Mouse (Mus musculus): ENCODE data around the gene Timm23. TPM values are rescaled to one million over a fixed set of nuclear protein-coding genes. Genes with fewer than 3 reads are reported as not detected.
"Not testable (repeated sequence)": the region's sequence is repeated elsewhere in the genome, so short reads cannot be mapped to it uniquely, and the experiment has no call there.

The Timm23 gene
- total RNA-seq (2015; ENCODE audit: low replicate concordance) (41.2 and 49.4 TPM in 2 replicates), total RNA-seq (2017; ENCODE audit: low replicate concordance) (11.2 and 15.3 TPM in 2 replicates)

DNA sequence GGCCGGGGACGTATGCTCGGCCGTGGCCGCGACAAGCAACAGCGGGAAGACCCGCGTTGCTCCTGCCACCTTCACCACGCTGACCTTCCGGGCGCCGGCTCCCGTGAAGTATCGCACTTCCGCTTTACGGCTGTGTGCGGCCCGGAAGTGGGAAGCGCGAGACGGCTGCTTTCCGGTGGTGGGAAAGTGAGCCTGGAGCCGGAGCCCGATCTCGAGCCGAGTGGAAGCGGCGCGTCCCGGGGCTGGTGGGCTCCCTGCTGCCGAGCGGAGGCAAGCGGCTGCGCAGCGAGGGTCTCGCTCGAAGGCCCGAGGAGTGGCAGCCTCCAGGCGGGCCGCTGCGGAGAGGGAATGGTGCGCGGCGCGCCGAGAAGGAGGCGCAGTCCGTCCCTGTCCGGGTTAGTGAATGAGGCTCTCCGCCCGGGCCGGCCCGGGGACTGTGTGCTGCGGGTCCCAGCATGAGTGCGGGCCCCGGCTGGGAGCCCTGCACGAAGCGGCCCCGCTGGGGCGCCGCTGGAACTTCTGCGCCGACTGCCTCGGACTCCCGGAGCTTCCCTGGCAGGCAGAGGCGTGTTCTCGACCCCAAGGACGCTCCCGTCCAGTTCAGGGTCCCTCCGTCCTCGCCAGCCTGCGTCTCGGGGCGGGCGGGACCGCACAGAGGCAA, at the start of gene Timm23, which contains the start of gene Parg:
Gene Timm23, minus strand, starts transcription at position 108 of the 661 bp plus-strand sequence.
Gene Parg, plus strand, starts transcription at position 159 of the 661 bp plus-strand sequence.
- peak; percentile 96 for ATAC-seq (replicated peaks; ENCODE audit: low FRiP score, poor library complexity, severe bottlenecking)

GRCm38 (mm10) chr14:32249616-32250015, 47.9 kb upstream of the Timm23 start:
- ATAC-seq (replicated peaks; ENCODE audit: low FRiP score, poor library complexity, severe bottlenecking), result no peak

DNA sequence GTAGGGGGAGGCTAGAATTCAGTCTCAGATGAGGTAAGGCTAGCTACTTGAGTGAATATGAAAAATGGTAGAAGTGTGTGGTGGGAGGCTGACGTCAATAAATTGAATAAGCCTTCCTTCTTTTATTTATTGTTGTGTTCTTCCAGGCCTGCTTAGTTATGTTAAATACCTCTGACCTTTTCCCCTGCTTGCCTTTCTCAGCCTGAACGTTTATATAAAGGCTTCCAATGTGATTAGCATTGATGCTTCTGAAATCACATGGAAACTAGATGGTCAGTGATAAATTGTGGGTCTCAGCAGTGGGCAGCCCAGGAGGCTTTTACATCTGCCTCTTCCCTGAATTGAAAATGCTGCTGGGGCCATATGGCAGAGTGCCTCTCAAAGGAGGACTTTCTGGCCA, 44.3 kb upstream of the Timm23 start:
- ATAC-seq (replicated peaks; ENCODE audit: low FRiP score, poor library complexity, severe bottlenecking), result no peak

GRCm38 (mm10) chr14:32242401-32242800, 40.7 kb upstream of the Timm23 start:
- ATAC-seq (replicated peaks; ENCODE audit: low FRiP score, poor library complexity, severe bottlenecking), result no peak

GRCm38 (mm10) chr14:32228996-32229395, 27.3 kb upstream of the Timm23 start:
- ATAC-seq (replicated peaks; ENCODE audit: low FRiP score, poor library complexity, severe bottlenecking), result 0 out of 2 replicates have a peak, but pooled peaks have one; percentile 37

DNA sequence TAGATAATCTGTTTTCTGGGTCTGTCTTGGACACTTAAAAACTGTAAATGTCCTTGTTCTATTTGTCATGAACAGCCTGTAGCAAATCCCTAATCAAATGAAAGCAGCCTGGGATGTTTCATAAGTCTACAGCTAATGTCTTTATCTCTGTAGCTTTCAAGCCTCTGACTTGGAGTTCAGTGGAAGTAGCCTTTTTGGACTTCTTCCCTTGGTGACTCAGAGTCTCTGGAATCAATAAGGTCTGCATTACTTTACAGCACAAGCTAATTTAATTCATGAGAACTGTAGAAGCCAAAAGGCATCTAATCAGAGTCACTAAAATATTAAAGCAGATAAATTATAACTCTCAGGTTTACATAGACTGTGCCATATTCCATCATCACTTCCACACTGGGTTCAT, 24.9 kb upstream of the Timm23 start:
- ATAC-seq (replicated peaks; ENCODE audit: low FRiP score, poor library complexity, severe bottlenecking), result no peak

- ATAC-seq (replicated peaks; ENCODE audit: low FRiP score, poor library complexity, severe bottlenecking), result peak; percentile 46; the same call in 1 of the 2 replicates
Measured at GRCm38 (mm10) chr14:32201354-32201753, 344 bp downstream of the Timm23 start.

GRCm38 (mm10) chr14:32193557-32193956, 8.1 kb downstream of the Timm23 start:
- not testable (repeated sequence) for ATAC-seq (replicated peaks; ENCODE audit: low FRiP score, poor library complexity, severe bottlenecking)

- ATAC-seq (replicated peaks; ENCODE audit: low FRiP score, poor library complexity, severe bottlenecking), result peak; percentile 98
Measured at GRCm38 (mm10) chr14:32192437-32192836, 9.3 kb downstream of the Timm23 start.

DNA sequence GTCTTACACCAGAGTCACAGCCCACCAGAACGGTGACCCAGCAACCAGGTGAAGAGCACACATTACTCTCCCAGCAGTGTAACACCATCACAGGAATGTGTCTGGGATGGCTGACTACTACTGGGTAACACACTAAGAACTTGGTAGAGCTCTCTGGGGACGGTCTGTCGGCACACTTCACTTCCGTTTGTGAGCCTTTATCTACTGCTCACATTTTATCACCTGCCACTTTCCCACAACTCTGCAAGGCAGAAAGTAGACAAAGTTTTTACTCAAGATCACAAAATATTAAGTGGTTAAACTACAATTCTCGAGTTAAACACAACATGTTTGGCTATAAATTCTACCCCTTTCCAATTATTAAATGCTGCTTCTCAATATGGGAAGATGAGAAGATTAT, 9.8 kb downstream of the Timm23 start:
- ATAC-seq (replicated peaks; ENCODE audit: low FRiP score, poor library complexity, severe bottlenecking), result 0 out of 2 replicates have a peak, but pooled peaks have one; percentile 31

DNA sequence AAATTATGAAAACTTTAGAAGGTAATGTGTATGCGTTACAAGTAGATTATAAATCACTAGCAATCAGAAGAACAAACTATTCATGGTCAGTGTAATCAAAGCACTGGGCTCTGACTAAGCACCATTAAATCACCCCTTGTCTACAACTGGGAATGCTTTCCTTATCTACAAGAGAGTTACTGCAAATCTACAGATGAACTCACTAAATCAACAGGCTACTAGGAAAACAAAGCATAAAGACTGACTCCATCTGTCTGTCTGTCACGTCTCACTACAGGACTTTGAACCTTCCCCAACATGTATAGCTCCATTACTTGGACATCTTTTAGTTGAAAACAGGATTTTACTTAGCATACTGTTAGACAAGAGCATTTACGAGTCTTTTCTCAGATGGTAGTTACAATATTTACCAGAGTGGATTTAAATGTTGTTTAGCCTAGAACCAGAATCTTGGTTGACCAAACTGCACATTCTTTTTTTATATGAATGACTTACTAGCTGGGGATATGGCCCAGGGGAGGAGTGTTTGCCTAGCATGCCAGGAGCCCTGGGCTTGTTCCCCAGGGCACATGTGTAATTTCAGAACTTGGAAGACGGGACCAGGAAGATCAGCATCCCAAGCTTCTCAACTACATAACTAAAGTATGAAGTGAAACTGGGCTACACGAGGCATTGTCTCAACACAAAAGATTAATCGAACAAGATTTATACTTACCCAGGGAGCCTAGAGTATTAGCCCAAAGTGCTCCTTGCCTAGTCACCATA, 10.9 kb downstream of the Timm23 start:
- no peak for ATAC-seq (replicated peaks; ENCODE audit: low FRiP score, poor library complexity, severe bottlenecking)

- ATAC-seq (replicated peaks; ENCODE audit: low FRiP score, poor library complexity, severe bottlenecking), result no peak
Measured at GRCm38 (mm10) chr14:32183846-32184245, 17.9 kb downstream of the Timm23 start.

GRCm38 (mm10) chr14:32180861-32181260, 20.8 kb downstream of the Timm23 start:
- no peak for ATAC-seq (replicated peaks; ENCODE audit: low FRiP score, poor library complexity, severe bottlenecking)

GRCm38 (mm10) chr14:32179393-32180195, 22.1 kb downstream of the Timm23 start:
- peak; percentile 22; the same call in 1 of the 2 replicates for ATAC-seq (replicated peaks; ENCODE audit: low FRiP score, poor library complexity, severe bottlenecking)

GRCm38 (mm10) chr14:32176590-32176989, 25.1 kb downstream of the Timm23 start:
- not testable (repeated sequence) for ATAC-seq (replicated peaks; ENCODE audit: low FRiP score, poor library complexity, severe bottlenecking)

DNA sequence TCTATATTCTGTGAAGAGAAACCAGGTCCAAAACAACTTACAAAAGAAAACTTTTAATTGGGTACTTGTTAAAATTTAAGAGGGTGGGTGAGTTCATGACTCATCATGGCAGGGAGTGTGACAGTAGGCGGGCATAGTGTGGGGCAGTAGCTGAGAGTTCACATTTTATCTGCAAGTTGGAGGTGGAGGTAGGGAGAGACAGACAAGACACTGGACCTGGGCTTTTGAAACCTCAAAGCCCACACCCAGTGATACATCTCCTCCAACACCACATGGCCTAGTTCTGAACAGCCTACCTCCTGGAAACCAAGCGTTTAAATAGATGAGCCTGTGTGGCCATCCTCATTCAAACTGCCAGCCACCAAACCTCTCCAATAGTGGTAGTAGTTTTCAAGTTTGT, 26.4 kb downstream of the Timm23 start:
- ATAC-seq (replicated peaks; ENCODE audit: low FRiP score, poor library complexity, severe bottlenecking), result no peak

GRCm38 (mm10) chr14:32170137-32170536, 31.6 kb downstream of the Timm23 start:
- ATAC-seq (replicated peaks; ENCODE audit: low FRiP score, poor library complexity, severe bottlenecking), result no peak

GRCm38 (mm10) chr14:32168653-32169231, 33.0 kb downstream of the Timm23 start:
- ATAC-seq (replicated peaks; ENCODE audit: low FRiP score, poor library complexity, severe bottlenecking), result peak; percentile 81

- ATAC-seq (replicated peaks; ENCODE audit: low FRiP score, poor library complexity, severe bottlenecking), result no peak
Measured at GRCm38 (mm10) chr14:32167326-32167725, 34.4 kb downstream of the Timm23 start.

GRCm38 (mm10) chr14:32166840-32167239, 34.9 kb downstream of the Timm23 start:
- ATAC-seq (replicated peaks; ENCODE audit: low FRiP score, poor library complexity, severe bottlenecking), result no peak

Data from erythroblast, adult 5-6 weeks (primary cell).